Mouse (Mus musculus): ENCODE data around the gene Adamts6.

Gene Adamts6

DNA sequence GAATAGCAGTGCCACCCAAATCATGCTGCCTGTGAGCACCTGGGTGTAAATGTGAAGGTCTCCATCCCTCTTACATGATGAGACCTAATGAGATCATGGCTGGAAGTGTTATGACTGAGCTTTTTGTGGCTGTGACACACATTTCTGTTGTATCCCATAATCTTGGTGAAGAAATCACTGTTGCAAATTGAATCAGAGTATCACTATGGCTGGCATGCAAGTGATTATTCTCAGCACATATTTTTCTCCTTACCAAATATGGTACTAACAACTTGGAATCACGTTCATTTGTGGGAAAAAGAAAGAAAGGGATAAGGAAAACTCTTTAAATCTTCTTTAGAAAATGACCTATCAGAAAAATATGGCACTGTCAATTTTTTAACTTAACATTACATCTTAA is 180.4 kb downstream of the Adamts6 start:
- DNase-seq, result no peak

DNA sequence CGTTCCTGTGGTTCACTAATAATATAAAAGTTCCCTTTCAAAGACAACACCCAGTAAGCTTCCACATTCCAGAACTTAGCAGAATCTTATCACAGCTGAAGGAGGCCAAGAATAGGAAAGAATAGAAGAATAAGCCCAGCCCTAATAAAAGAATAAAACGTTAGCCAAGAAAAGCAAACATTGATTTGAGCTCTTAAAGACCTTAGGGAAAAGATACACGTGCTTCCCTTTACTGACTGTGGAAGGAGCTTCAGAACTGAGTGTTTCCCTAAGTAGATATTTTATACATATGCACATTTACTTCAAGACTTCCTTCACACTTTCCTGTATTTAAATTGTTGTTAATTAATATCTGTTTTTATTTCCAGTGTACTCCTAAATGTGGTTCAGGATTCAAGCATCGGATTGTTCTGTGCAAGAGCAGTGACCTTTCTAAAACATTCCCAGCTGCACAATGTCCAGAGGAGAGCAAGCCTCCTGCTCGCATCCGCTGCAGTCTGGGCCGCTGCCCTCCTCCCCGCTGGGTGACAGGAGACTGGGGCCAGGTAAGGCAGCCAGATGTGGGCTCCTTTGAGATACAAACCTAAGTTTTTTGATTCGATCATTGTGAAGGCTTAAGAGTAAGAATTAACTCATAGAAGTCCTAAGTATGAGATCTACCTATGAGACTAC is 188.8 kb downstream of the Adamts6 start:
- DNase-seq, result no peak

DNA sequence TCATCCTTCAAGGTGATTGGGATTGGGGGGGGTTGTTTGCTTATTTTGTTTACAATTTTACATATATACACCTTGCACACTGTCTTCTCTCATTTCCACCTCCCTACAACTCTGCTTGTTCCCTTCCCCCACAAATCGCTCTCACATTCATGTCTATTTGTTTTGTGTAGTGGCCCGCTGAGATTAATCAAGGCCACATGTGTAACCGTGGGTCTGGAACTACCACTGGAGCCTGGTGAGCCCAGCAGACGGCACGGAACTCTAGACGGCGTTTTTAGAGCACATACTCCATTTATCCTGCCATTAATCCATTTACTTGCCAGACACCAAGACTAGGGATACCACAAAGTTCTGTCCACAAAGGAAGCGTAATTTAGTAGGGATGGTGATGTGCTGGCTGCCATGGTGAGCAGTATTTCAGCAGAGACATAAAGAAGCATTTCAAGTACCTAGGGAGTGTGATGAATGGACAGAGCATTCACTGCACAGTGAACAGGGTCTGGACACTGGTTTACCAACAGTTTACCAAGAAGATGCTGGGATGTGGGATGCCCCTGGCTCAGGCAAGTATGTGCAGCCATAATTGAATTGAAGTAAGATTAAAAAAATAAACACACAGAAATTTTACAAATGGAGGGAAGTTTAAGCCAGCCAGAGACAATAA is 194.9 kb downstream of the Adamts6 start:
- no peak for DNase-seq

DNA sequence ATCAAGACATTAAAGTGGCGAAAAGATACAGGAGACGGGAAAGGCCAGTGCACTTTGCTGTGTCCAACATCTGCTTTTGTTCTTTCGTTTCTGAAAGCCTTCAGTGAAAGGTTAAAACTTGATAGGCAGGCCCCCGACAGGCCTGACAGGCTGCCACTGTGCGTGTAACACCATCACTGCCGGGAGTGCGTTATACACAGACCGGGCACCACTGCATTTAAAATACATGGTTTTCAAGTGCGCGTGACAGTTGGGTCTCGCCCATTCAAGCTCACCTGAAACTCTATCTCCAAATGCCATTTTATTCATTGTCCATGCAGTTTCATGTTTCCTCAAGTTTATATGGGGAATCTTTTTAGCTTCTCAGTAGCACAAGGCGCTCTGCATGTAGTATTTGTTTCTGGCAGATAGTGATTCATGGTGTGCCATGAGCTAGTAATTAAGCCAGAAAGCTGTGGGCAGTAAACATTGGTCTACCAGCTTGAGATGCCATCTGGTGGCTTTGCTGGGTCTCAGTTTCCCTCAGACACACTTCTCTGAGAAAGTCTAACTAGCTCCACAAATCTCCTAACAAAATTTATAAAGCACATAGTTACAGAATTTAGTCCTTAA is 195.6 kb downstream of the Adamts6 start:
- DNase-seq, result no peak

DNA sequence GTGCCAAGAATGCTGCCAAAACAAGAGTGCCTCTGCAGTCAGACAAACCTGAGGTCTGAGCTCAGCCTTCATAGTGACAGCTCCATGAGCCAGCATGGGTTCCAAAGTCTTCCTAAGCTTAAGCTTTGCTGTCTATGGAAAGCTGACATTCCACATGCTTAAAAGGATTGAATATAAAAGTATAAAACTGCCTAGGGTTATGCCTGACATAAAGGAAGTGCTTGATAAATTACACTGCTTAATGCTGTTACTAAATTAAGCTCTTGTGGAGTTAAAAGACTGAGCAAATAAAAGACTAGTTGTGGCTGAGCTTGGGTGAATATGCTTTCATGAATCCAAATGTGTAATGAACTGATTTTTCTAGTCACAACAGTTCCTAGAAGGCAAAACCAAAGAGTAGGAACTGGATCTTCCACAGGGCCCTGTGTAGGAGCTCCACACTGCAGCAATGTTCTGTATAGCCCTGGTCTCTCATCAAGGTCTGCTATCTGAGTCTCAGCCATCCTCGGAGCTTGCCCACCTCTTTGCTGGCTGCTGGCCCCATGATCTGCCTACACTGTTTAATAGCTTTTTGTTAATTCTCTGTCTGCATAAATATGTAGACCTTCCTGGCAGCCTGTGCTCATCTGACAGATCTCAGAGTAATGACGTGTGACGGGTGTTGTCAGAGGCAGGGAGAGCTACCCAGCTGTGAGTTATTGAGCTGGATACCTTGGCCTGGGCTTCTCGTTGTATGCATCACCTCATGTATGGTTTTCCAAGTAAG is 203.6 kb downstream of the Adamts6 start:
- DNase-seq, result no peak

DNA sequence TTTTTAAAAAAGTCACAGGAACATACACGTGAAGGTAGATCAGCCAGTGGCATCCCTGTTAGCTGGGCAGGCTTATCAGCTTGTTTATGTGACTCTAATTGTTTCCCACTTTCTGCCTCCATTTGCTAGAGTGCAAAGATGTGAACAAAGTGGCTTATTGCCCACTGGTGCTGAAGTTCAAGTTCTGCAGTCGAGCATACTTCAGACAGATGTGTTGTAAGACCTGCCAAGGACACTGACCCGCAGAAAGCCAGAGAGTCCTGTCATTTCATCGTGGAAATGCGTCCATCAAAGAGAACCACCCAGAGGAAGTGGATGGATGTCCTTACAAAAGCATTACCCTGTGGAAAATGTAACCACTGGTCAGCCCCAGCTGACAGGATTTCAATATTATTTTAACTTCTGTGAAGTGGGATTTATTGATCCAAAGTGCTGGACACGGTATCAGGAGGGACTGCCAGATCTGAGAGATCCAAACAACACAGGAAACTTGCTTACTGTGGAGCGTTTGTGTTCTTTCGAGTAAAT is 205.9 kb downstream of the Adamts6 start:
- DNase-seq, result no peak

DNA sequence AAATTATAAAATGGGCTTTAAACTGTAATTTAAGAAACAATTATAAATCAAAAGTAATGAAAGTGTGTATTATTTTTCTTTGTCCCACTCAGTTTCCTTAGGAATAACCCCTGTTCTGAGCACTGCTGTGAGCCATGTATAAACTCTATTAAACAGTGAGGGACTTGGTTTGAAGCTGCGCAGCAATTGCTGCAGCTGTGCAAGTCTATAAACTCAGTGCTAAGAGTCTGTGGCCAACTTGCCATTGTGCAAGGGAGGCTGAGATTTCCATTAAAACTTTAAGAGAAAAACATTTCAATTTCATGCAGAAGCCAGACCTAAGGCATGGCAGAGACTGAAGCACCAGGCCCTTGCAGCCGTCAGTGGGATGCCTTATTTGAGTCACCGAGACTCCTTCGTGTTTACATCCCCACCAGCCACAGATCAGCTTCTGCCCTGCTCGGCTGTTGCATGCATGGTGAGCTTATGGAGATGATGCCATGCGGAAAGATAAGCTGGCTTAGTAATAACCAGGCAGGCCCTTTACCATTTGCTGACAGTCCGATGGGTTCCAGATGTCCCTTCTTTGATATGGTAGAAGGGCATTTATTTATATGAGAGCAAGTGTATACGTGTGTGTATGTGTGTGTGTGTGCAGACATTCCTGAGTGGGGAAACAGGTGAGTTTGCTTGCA is 206.7 kb downstream of the Adamts6 start:
- DNase-seq, result no peak

DNA sequence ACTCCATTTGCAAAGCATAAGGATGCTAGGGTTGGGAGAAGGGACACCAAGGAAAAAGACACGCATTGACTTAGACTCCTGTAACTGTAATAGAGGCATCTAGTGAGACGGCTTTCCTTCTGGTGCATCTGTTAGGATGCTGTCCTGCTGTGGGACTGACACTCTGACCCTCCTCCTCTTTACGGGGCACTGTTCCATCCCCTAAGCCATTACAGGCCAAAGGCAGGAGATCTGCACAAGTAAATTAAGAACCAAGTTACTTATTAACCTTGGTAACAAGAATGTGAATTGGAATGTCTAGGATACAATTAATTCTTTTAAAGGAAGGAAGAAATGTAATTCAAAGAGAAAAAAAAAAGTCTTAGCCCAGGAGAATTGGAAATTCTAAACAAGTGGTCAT is 210.0 kb downstream of the Adamts6 start:
- DNase-seq, result no peak

DNA sequence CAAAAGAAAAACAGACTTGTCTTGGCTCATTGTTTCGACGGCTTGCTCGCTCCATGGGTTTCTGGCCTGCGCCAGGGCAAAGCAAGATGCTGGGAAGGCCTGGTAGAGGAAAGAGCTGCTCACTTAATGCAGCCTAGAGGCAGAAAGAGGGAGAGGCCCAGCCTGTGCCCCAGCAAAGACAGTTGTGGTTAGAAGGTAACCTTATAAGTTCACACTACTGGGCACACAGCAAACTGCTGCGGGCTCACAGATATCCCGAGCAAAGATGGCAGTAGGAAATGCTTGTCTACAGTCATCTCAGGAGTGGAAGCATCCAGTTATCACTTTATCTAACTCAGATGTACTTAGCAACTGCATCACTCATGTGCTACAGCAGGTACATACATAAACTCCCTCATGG is 211.0 kb downstream of the Adamts6 start:
- no peak for DNase-seq

DNA sequence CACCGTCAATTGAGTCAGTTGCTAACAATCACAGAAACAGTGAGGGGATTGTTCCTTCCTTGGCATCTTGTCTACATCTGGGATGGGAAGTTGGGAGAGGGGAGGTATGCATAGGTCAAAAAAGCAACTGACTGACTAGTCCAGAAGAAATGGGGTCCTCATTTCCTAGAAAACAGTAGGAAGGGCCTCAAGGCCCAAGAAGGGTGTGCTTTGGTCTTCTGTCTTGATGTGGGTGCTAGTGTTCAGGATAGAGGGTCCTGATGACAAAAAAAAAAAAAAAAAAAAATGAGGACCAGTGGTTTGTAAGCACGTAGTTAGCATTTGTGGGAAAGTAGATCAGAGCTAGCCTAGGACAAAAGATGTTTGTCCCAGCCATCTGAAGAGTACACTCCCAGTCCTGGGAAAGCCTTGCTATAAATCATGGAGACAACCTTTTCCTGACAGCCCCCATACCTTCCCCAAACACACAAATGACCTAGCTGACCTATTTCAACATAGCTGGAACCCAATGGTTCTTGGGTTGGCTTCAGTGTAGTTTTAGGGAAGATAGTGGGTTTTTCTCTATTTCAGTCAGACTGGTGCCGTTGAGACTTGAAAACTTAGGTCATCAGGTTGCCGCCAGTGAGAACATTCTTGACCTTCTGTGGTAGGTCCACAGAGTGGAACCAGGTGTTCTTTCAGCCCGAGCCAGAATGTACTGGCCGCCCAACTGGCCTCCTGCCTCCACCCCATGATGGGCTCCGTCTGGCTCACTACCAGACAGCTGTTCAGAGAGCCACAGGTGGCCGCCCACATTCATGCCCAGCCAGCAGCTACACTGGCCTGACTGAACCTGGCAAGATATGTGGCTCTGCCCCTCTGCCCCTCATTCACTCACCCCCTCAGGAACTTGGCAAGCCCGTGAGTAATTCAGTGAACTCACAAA is 211.7 kb downstream of the Adamts6 start:
- no peak for DNase-seq

DNA sequence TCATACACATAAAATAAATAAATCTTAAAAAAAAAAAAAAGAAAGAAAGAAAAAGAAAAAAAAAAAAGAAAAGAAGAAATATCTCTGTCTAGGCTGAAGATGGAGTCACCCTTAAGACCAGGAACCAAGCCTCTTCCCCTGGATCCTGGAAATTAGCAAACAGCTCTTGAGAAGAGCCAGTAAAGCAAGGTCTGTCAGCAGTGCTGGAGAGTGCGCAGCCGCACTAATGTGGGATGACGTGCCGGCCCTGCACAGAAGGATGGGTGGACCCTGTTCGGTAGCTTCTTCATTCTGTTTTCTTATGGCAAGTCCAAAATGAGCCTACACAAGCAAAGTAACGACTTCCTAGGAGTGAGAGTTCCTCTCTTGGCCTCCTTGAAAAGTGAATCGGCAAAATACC is 214.8 kb downstream of the Adamts6 start:
- DNase-seq, result no peak

DNA sequence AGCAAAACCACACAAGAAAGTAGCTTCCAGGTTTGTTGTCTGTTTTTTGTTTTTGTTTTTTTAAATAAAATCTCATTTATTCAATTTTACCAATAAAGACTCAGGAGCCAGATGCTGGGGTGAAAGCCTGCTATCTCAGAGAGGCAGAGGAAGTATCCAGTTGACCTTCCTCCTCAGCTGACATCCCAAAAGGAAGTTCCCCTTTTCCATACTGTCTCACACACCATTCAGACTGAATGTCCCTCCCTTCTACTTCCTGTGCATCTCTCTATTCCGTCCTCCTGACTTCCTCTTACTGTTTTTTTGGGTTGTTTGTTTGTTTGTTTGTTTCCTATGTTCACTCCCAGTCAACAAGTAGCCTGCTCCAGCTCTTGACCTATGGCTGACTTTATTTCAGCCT is 216.4 kb downstream of the Adamts6 start:
- DNase-seq, result no peak

DNA sequence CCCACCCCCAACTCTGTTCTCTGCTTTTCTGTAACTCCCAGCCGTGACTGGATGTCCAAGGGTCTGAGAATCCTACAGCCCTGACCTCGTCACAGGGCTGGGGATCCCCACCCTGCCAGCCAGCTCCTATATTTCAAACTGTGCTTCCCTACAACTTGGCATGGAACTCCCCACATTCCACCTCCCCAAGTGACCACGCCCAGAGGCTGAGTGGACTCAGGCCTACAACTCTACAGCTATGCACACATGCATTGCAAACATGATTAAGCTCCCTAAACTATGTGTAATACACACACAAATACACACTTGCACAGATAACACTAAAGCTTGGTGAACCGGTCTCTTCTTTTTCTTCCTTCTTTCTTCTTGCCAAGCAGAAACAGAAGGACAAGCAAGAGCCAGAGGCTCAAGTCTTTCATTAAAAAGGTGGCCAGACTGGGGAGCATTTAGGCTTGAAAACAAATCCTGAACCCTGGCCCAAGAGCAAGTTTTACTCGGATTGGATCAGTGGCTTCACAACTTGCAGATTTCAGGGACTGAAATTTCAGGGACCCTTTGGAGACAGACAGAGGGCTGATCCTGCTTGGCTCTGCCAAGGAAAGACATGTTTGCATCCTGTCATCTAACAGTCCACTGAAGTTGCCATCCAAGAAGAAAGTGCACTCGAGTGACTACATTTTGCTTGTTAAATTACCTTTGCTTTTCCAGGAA is 218.7 kb downstream of the Adamts6 start:
- DNase-seq, result no peak

DNA sequence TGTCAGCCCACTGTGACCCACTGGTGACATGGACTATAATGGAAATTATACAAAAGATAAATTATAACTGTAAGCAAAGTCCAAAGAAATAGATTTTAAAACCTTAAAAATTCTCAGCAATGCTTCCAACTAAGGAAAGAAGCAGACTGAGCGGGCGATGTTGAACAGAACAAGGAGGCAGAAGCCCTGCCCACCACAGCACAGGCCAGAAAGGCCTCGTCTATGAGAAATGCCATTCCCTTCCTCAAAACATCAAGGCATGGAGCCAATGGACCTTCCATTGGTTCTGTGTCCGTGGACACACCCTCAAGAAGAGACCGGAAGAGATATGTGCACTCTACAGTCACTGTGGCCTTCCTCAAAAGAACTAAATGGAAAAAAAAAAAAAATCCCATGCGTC is 220.0 kb downstream of the Adamts6 start:
- DNase-seq, result no peak

DNA sequence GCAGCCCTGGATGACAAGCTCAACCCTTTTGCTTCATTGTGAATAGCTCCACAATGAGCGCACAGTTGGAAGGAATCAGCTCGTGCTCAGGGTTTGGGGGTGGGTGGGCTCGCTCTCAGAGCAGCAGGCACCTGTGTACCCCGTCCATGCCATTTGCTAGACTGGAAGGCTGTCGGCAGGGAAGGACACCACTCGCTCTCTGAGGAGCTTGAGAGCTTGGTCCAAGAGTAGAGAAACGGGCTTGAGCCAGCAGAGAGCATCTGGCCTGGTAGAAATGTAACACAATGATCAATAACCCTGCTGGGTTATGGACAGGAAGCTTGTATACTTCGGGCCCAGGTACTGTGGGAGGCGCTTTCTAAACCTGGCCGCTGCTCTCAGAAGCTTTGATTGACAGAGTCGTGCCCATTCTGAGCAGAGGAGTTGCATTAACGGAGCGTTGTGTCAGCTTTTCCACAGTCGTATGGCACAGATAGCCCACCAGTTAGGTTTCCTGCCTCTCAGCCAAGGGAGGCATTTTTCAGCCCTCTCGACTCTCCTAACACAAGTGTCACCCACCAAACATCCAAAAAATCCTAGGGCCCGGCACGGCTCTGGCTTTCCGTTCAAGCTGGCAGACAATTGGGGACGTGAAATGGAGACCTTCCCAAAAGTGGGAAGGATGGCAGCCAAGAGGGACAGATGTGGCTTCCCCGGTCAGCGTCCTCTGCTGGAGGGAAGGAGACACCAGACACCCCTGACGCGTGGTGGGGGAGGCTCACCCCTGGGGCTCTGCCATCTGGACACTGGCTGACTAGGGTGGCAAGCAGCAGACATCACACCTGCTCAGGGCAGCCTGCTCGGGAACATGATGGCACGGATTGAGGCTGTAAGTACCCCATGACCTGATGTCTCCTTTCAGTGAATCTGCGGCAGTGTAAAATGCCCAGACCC is 222.2 kb downstream of the Adamts6 start:
- DNase-seq, result no peak

DNA sequence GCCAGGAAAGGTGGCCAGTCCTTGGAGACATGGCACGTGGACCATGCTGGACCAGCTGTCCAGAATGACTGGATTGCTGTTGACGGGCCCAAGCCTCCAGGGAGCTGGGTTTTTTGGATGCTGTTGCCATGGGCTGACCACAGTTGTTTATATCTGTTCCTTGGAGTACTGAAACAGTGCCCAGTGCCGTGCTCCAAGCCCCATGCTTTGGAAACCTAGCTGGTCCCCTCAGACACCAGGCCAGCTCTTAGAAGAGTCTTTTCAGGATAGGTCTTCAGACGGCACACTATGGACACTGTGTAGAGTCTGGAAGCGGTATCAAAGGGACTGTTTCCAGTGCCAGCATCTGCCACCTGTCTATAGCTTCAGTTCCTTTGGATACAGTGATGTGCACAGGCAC is 223.1 kb downstream of the Adamts6 start:
- DNase-seq, result no peak

DNA sequence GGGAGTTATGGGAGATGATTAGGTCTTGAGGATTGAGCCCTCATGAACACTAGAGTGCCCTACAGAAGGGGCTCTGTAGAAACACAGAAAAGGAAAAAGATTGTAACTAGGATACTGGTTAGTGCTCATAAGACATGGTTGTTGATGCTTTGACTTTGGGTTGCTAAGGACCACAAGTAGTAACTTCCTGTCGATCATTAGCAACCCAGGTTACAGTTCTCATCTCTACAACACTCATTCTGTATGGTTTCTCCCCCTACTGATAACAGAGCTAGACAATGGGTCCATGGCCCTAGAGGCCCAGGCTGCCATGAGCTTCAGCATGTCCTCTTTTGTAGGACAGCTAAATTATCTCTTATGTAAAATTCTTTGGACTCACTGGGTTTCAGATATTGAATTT is 227.4 kb downstream of the Adamts6 start:
- DNase-seq, result no peak

DNA sequence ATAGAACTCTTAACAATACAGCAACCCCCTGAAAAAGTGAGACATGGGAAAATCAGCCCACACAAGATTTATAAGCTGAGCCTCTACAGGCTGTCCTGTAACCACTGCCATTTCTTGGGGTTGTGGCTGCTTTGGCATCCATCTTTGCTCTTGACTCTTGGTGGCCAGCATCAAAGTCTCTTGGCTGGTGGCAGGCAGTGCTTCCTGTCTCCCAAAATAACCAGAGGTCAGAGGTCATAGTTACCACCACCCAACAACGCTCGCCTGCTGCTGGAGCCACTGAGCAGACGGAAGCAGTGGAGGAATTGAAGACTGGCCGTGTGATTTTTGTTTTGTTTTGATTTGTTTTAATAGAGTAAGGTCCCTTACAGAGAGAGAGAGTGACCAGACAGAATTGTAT is 228.5 kb downstream of the Adamts6 start:
- DNase-seq, result no peak

DNA sequence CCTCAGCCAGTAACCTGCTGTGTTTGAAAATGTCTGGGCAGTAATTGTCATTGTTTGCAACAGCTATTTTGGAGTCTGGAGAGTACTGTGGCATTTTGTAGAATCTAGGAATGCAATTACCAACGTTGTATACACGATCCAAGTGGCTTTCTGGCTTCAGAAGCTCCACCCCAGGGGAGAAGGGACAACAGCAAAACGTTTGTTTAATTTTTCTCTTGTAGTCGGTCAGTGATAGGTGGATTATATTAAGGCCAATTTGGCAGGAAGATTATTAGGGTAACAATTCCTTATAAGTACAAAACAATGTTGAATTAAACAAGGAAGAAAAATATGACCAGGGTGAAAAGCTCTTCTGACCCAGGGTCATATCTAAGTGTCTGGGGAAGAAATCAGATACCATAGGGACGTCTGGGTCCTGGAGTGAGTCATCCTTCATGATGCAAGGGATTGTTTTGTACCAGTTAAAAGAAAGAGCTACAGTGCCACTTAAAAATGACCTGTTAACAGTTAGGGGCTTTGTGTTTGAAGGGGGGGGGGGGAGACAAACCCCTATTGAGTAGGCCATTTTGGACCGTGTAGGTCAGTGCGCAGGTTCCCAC is 229.2 kb downstream of the Adamts6 start:
- no peak for DNase-seq

Measured in B cell, adult 2 months (primary cell).